ENCODE assay signal across 8 mouse cellular contexts in the genomic region with DNA sequence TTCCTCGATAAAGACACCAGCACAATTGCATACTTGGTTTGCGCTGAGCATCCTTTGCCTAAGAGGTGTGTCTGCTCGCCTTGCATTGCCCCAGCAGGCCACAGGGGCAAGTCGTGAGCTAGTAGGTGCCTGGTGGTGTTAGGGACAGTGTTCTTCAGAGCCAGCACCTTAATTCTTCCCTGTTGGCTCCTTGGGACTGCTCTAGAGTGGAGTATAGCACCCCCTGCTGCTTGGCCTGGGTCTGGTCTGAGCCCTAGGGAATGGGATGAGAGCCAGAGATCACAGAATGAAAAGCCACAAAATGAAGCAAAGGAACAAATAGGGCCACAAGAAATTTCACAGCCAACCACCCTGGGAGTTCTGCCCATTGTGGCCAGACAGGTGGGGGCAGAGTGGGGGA. TPM values are rescaled to one million over a fixed set of nuclear protein-coding genes. Genes with fewer than 3 reads are reported as not detected.
DNase-seq lines count a peak whose midpoint lies in the region; ATAC-seq lines count a peak whose summit lies in the region.

No protein-coding gene starts in this region.

- no peak for DNase-seq in midbrain, embryonic 11.5 days (ENCODE audit: low spot score, missing footprints)
- no peak for DNase-seq in midbrain, embryonic 10.5 days (ENCODE audit: low spot score)
- DNase-seq in adrenal gland, postnatal 14 days, result peak; percentile 85
- peak; percentile 12 for DNase-seq in forelimb bud, embryonic 11.5 days (ENCODE audit: low read depth, low spot score)
- peak; percentile 57 to 69 for DNase-seq in left cerebral cortex, adult 18-20 months (ENCODE audit: low spot score in 2 of 2)
- peak; percentile 16 for DNase-seq in telencephalon, adult 2 months (ENCODE audit: low read depth, low spot score)

- H3K4me3 ChIP-seq in midbrain, embryonic 11.5 days (ENCODE audit: low read depth, low read length), result no peak overlapping the region
- no peak overlapping the region for H3K4me3 ChIP-seq in midbrain, embryonic 10.5 days
- H3K4me3 ChIP-seq in hindbrain, embryonic 16.5 days (ENCODE audit: low read length), result no peak overlapping the region

- no peak overlapping the region for H3K4me2 ChIP-seq in midbrain, embryonic 11.5 days
- H3K4me2 ChIP-seq in hindbrain, embryonic 16.5 days (ENCODE audit: low read length), result no peak overlapping the region

- H3K36me3 ChIP-seq in midbrain, embryonic 11.5 days (ENCODE audit: control insufficient read depth, insufficient read depth, low read length), result no peaks in the 10 kb centered on the region
- no peaks in the 10 kb centered on the region for H3K36me3 ChIP-seq in midbrain, embryonic 10.5 days
- H3K36me3 ChIP-seq in hindbrain, embryonic 16.5 days (ENCODE audit: control insufficient read depth, insufficient read depth, low read length), result no peaks in the 10 kb centered on the region

- ATAC-seq in midbrain, embryonic 11.5 days (ENCODE audit: low FRiP score), result peak; percentile 46; the same call in 1 of the 2 replicates
- peak; percentile 55; the same call in 1 of the 2 replicates for ATAC-seq in hindbrain, embryonic 16.5 days
- ATAC-seq in megakaryocyte progenitor cell, adult 5-6 weeks (replicated peaks; ENCODE audit: poor library complexity), result peak; percentile 77

- no peak overlapping the region for H3K9ac ChIP-seq in midbrain, embryonic 11.5 days (ENCODE audit: low read length)
- no peak overlapping the region for H3K9ac ChIP-seq in hindbrain, embryonic 16.5 days (ENCODE audit: low read depth, low read length)

- 58% methylated on average over 4 of the region's 4 CpGs for WGBS in midbrain, embryonic 11.5 days
- WGBS in midbrain, embryonic 10.5 days, result 55% methylated on average over 4 of the region's 4 CpGs
- WGBS in hindbrain, embryonic 16.5 days, result 55% methylated on average over 4 of the region's 4 CpGs

- H3K4me1 ChIP-seq in midbrain, embryonic 11.5 days (ENCODE audit: control insufficient read depth, insufficient read depth, low read length), result peaks cover 7% of the 10 kb centered on the region
- peaks cover 30% of the 10 kb centered on the region for H3K4me1 ChIP-seq in midbrain, embryonic 10.5 days
- H3K4me1 ChIP-seq in hindbrain, embryonic 16.5 days (ENCODE audit: control insufficient read depth, insufficient read depth, low read depth, low read length), result peaks cover 16% of the 10 kb centered on the region

- no peaks in the 10 kb centered on the region for H3K27me3 ChIP-seq in midbrain, embryonic 11.5 days (ENCODE audit: control insufficient read depth, insufficient read depth, low read length)
- no peaks in the 10 kb centered on the region for H3K27me3 ChIP-seq in midbrain, embryonic 10.5 days (ENCODE audit: low read depth, poor library complexity, severe bottlenecking)
- H3K27me3 ChIP-seq in hindbrain, embryonic 16.5 days (replicated peaks; ENCODE audit: control insufficient read depth, insufficient read depth, low read length), result no peaks in the 10 kb centered on the region

- H3K9me3 ChIP-seq in midbrain, embryonic 11.5 days (ENCODE audit: control insufficient read depth, low read length), result no peaks in the 10 kb centered on the region
- H3K9me3 ChIP-seq in midbrain, embryonic 10.5 days (replicated peaks), result no peaks in the 10 kb centered on the region
- no peaks in the 10 kb centered on the region for H3K9me3 ChIP-seq in hindbrain, embryonic 16.5 days (ENCODE audit: control insufficient read depth, low read length)

- no peak overlapping the region for H3K27ac ChIP-seq in midbrain, embryonic 11.5 days (ENCODE audit: low read depth, low read length)
- H3K27ac ChIP-seq in midbrain, embryonic 10.5 days (replicated peaks), result no peak overlapping the region
- H3K27ac ChIP-seq in hindbrain, embryonic 16.5 days (ENCODE audit: low read depth, low read length), result no peak overlapping the region

RNA-seq across cellular contexts. Expression of a gene that starts 11.6 kb away (rescaled TPM):
- polyA plus RNA-seq in midbrain, embryonic 11.5 days (2014; fragmentation: Nextera tagmentation; extraction: Ambion mirVana), result 2.3 and 2.9 TPM in 2 replicates
- 3.7 and 4.5 TPM in 2 replicates for polyA plus RNA-seq in midbrain, embryonic 10.5 days (2016; fragmentation: Nextera tagmentation; extraction: Ambion mirVana)
- 1.5 and 1.6 TPM in 2 replicates for total RNA-seq in adrenal gland, postnatal 14 days (2021)
- polyA plus RNA-seq in hindbrain, embryonic 16.5 days (2015; fragmentation: Nextera tagmentation; extraction: Ambion mirVana), result 0.70 and 0.74 TPM in 2 replicates
- total RNA-seq in left cerebral cortex, adult 18-20 months (2021), result under 1 TPM in 1 of 2 experiments, not detected in 1; 0.16 TPM
- total RNA-seq in megakaryocyte progenitor cell, adult 5-6 weeks (2015), result 6.9 and 8.2 TPM in 2 replicates
- total RNA-seq in megakaryocyte progenitor cell, adult 5-6 weeks (2017), result 6.0 and 6.9 TPM in 2 replicates

RNA-seq across cellular contexts. Expression of a gene that starts 33.8 kb away (rescaled TPM):
- polyA plus RNA-seq in midbrain, embryonic 11.5 days (2014; fragmentation: Nextera tagmentation; extraction: Ambion mirVana), result not detected in 2 replicates
- polyA plus RNA-seq in midbrain, embryonic 10.5 days (2016; fragmentation: Nextera tagmentation; extraction: Ambion mirVana), result not detected in 2 replicates
- not detected in 2 replicates for total RNA-seq in adrenal gland, postnatal 14 days (2021)
- polyA plus RNA-seq in hindbrain, embryonic 16.5 days (2015; fragmentation: Nextera tagmentation; extraction: Ambion mirVana), result not detected in 2 replicates
- total RNA-seq in left cerebral cortex, adult 18-20 months (2021), result not detected
- total RNA-seq in megakaryocyte progenitor cell, adult 5-6 weeks (2015), result not detected in 2 replicates
- not detected in 2 replicates for total RNA-seq in megakaryocyte progenitor cell, adult 5-6 weeks (2017)

RNA-seq across cellular contexts. Expression of a gene that starts 40.9 kb away (rescaled TPM):
- not detected in 2 replicates for polyA plus RNA-seq in midbrain, embryonic 11.5 days (2014; fragmentation: Nextera tagmentation; extraction: Ambion mirVana)
- not detected in 2 replicates for polyA plus RNA-seq in midbrain, embryonic 10.5 days (2016; fragmentation: Nextera tagmentation; extraction: Ambion mirVana)
- total RNA-seq in adrenal gland, postnatal 14 days (2021), result not detected in 2 replicates
- 0.51 TPM in 1 of 2 replicates, not detected in the other for polyA plus RNA-seq in hindbrain, embryonic 16.5 days (2015; fragmentation: Nextera tagmentation; extraction: Ambion mirVana)
- not detected for total RNA-seq in left cerebral cortex, adult 18-20 months (2021)
- total RNA-seq in megakaryocyte progenitor cell, adult 5-6 weeks (2015), result not detected in 2 replicates
- not detected in 2 replicates for total RNA-seq in megakaryocyte progenitor cell, adult 5-6 weeks (2017)

RNA-seq across cellular contexts. Expression of a gene that starts 50.6 kb away (rescaled TPM):
- polyA plus RNA-seq in midbrain, embryonic 11.5 days (2014; fragmentation: Nextera tagmentation; extraction: Ambion mirVana), result not detected in 2 replicates
- polyA plus RNA-seq in midbrain, embryonic 10.5 days (2016; fragmentation: Nextera tagmentation; extraction: Ambion mirVana), result not detected in 2 replicates
- total RNA-seq in adrenal gland, postnatal 14 days (2021), result not detected in 2 replicates
- polyA plus RNA-seq in hindbrain, embryonic 16.5 days (2015; fragmentation: Nextera tagmentation; extraction: Ambion mirVana), result not detected in 2 replicates
- not detected for total RNA-seq in left cerebral cortex, adult 18-20 months (2021)
- total RNA-seq in megakaryocyte progenitor cell, adult 5-6 weeks (2015), result not detected in 2 replicates
- total RNA-seq in megakaryocyte progenitor cell, adult 5-6 weeks (2017), result not detected in 2 replicates

RNA-seq across cellular contexts. Expression of a gene that starts 55.8 kb away (rescaled TPM):
- polyA plus RNA-seq in midbrain, embryonic 11.5 days (2014; fragmentation: Nextera tagmentation; extraction: Ambion mirVana), result not detected in 2 replicates
- not detected in 2 replicates for polyA plus RNA-seq in midbrain, embryonic 10.5 days (2016; fragmentation: Nextera tagmentation; extraction: Ambion mirVana)
- total RNA-seq in adrenal gland, postnatal 14 days (2021), result not detected in 2 replicates
- not detected in 2 replicates for polyA plus RNA-seq in hindbrain, embryonic 16.5 days (2015; fragmentation: Nextera tagmentation; extraction: Ambion mirVana)
- not detected for total RNA-seq in left cerebral cortex, adult 18-20 months (2021)
- total RNA-seq in megakaryocyte progenitor cell, adult 5-6 weeks (2015), result not detected in 2 replicates
- total RNA-seq in megakaryocyte progenitor cell, adult 5-6 weeks (2017), result not detected in 2 replicates

Comparison
In these comparisons a context has a peak if more than half of its experiments do, and no peak if none do; other contexts are left out.
1. DNase-seq: peak in adrenal gland, postnatal 14 days (single experiment), forelimb bud, embryonic 11.5 days (single experiment), left cerebral cortex, adult 18-20 months (2 of 2) and telencephalon, adult 2 months (single experiment); none in midbrain, embryonic 11.5 days (single experiment) and midbrain, embryonic 10.5 days (single experiment).
2. Peak in every context shown above with its lines, with median percentiles within 50 percentile points of each other: ATAC-seq.